Mouse (Mus musculus) layer of hippocampus, adult 2 months (tissue): ENCODE measurements around the gene Inpp5f. TPM values are rescaled to one million over a fixed set of nuclear protein-coding genes. Genes with fewer than 3 reads are reported as not detected.
"Not testable (repeated sequence)": the region's sequence is repeated elsewhere in the genome, so short reads cannot be mapped to it uniquely, and the experiment has no call there.

Experiments used
- DNase-seq, 2 experiments: peaks; one replicate each; pipeline ENCODE4 v3.0.0; 2022; ENCODE audit warnings: low spot score in 2 of 2
- H3K27ac ChIP-seq: fragments of 200-600 bp; 2 replicates; pipeline ENCODE4 v1.8.1; 2022
- H3K4me3 ChIP-seq: fragments of 200-600 bp; 2 replicates; pipeline ENCODE4 v1.8.1; 2022; ENCODE audit warnings: mild to moderate bottlenecking
- CTCF ChIP-seq: fragments of 200-600 bp; conservative IDR thresholded peaks from 2 replicates; pipeline ENCODE4 v1.8.1; 2022; ENCODE audit warnings: antibody characterized with exemption, mild to moderate bottlenecking, moderate library complexity
- total RNA-seq, 2 experiments: library from RNA; stranded (reverse); gene quantifications; 2 replicates each; pipeline ENCODE4 v1.2.3; 2021

Gene Inpp5f
- total RNA-seq, 2 experiments from 2014 or later: 108 to 111 TPM

GRCm38 (mm10) chr7:128690070-128690469 is 78.9 kb downstream of the Inpp5f start:
- DNase-seq: peak; percentile 92 to 97
- Histone ChIP-seq H3K4me3 (peak overlapping the region; percentile 57), H3K27ac (peak overlapping the region; percentile 88)
- TF ChIP-seq CTCF: peak; percentile 100

- peak overlapping the region; percentile 57 for H3K4me3 ChIP-seq
- TF ChIP-seq CTCF: no peak
- DNase-seq: peak; percentile 77 to 91
- H3K27ac ChIP-seq: peak overlapping the region; percentile 88
These were observed 79.7 kb downstream of the Inpp5f start for GRCm38 (mm10) chr7:128690796-128691195.

- no peak for DNase-seq
- no peak for TF ChIP-seq CTCF
- Histone ChIP-seq H3K4me3 (no peak overlapping the region), H3K27ac (no peak overlapping the region)
These were observed 81.0 kb downstream of the Inpp5f start for GRCm38 (mm10) chr7:128692163-128692562.

GRCm38 (mm10) chr7:128694848-128695247 is 83.7 kb downstream of the Inpp5f start:
- Histone ChIP-seq H3K27ac (no peak overlapping the region), H3K4me3 (no peak overlapping the region)
- TF ChIP-seq CTCF: no peak
- no peak for DNase-seq

- not testable (repeated sequence) for DNase-seq, H3K4me3 ChIP-seq, H3K27ac ChIP-seq
These were observed 88.8 kb downstream of the Inpp5f start for GRCm38 (mm10) chr7:128699959-128700358.

GRCm38 (mm10) chr7:128705735-128706134 is 94.6 kb downstream of the Inpp5f start:
- DNase-seq: peak; percentile 61 to 79
- H3K4me3 ChIP-seq: no peak overlapping the region
- no peak overlapping the region for H3K27ac ChIP-seq
- TF ChIP-seq CTCF: peak; percentile 100

GRCm38 (mm10) chr7:128717991-128718390 is 106.9 kb downstream of the Inpp5f start:
- no peak for DNase-seq
- H3K4me3 ChIP-seq: no peak overlapping the region
- H3K27ac ChIP-seq: no peak overlapping the region
- no peak for TF ChIP-seq CTCF

GRCm38 (mm10) chr7:128724761-128725160 is 113.6 kb downstream of the Inpp5f start:
- peak; percentile 74 to 88 for DNase-seq
- TF ChIP-seq CTCF: peak; percentile 92
- Histone ChIP-seq H3K4me3 (no peak overlapping the region), H3K27ac (peak overlapping the region; percentile 61)

- DNase-seq: no peak
- Histone ChIP-seq H3K27ac (peak overlapping the region; percentile 61), H3K4me3 (no peak overlapping the region)
- no peak for TF ChIP-seq CTCF
These were observed 114.1 kb downstream of the Inpp5f start for GRCm38 (mm10) chr7:128725189-128725588.

- TF ChIP-seq CTCF: peak; percentile 19; the same call in 1 of the 2 replicates
- no peak overlapping the region for H3K4me3 ChIP-seq
- 0 out of 2 replicates have a peak overlapping the region, but pooled peaks have one; percentile 3 for H3K27ac ChIP-seq
- DNase-seq: no peak
These were observed 115.9 kb downstream of the Inpp5f start for GRCm38 (mm10) chr7:128726999-128727398.

GRCm38 (mm10) chr7:128727701-128728100 is 116.6 kb downstream of the Inpp5f start:
- Histone ChIP-seq H3K27ac (no peak overlapping the region), H3K4me3 (no peak overlapping the region)
- DNase-seq: no peak
- TF ChIP-seq CTCF: no peak

GRCm38 (mm10) chr7:128728738-128729137 is 117.6 kb downstream of the Inpp5f start:
- H3K4me3 ChIP-seq: no peak overlapping the region
- no peak for TF ChIP-seq CTCF
- H3K27ac ChIP-seq: no peak overlapping the region
- DNase-seq: no peak

- H3K4me3 ChIP-seq: no peak overlapping the region
- H3K27ac ChIP-seq: peak overlapping the region; percentile 65
- DNase-seq: peak in 1 of 2 experiments; percentile 27
- TF ChIP-seq CTCF: no peak
These were observed 120.5 kb downstream of the Inpp5f start for GRCm38 (mm10) chr7:128731585-128731984.

GRCm38 (mm10) chr7:128738041-128738440 is 126.9 kb downstream of the Inpp5f start:
- no peak for TF ChIP-seq CTCF
- Histone ChIP-seq H3K27ac (no peak overlapping the region), H3K4me3 (no peak overlapping the region; the same call in 1 of the 2 replicates)
- DNase-seq: no peak

GRCm38 (mm10) chr7:128739116-128739461 is 128.0 kb downstream of the Inpp5f start:
- no peak for DNase-seq
- peak overlapping the region; percentile 86 for H3K27ac ChIP-seq
- peak overlapping the region; percentile 84 for H3K4me3 ChIP-seq
- TF ChIP-seq CTCF: no peak
